Mouse (Mus musculus) bone marrow, adult 2 months (tissue): Measurements from ENCODE around the gene Mitf. TPM values are rescaled to one million over a fixed set of nuclear protein-coding genes. Genes with fewer than 3 reads are reported as not detected.

Source experiments
- H3K27ac ChIP-seq: fragments of 200-500 bp; 2 replicates; pipeline ENCODE4 v1.5.1; 2012; ENCODE audit warnings: low read depth, mild to moderate bottlenecking, control low read depth, inconsistent platforms, low read length; ENCODE audit not compliant: control insufficient read depth, poor library complexity, insufficient read depth
- H3K4me1 ChIP-seq: fragments of 200-500 bp; 2 replicates; pipeline ENCODE4 v1.6.1; 2011; ENCODE audit warnings: low read length; ENCODE audit not compliant: control insufficient read depth, insufficient read depth
- H3K4me3 ChIP-seq: fragments of 200-500 bp; replicated peaks from 2 replicates; pipeline ENCODE3; 2011; ENCODE audit warnings: mild to moderate bottlenecking, low read depth, low read length, control low read depth; ENCODE audit not compliant: control insufficient read depth
- CTCF ChIP-seq: fragments of 200-500 bp; IDR thresholded peaks from 2 replicates; pipeline ENCODE4 v1.5.1; 2011; ENCODE audit warnings: low read length, control low read depth; ENCODE audit not compliant: control insufficient read depth, insufficient read depth
- POLR2A ChIP-seq: fragments of 200-500 bp; IDR thresholded peaks from 2 replicates; pipeline ENCODE4 v1.6.1; 2011; ENCODE audit warnings: low read depth, mild to moderate bottlenecking, control low read depth, low read length, borderline replicate concordance; ENCODE audit not compliant: control insufficient read depth
- WGBS: fragments of 180-500 bp; shearing (Covaris S2); methylation state at CpG from one replicate; pipeline ENCODE4 v1.1.7; 2018; 5-methylcytosine and 5-hydroxymethylcytosine counted together
- polyA plus RNA-seq: library from polyadenylated mRNA; stranded (reverse); fragments of >200 nt; gene quantifications from 2 replicates; pipeline ENCODE4 v1.2.4, GENCODE M21; 2011; ENCODE audit warnings: low replicate concordance; ENCODE audit not compliant: missing spikeins, insufficient read depth, insufficient read length

Gene Mitf
- polyA plus RNA-seq, 1 experiment, result 1.2 TPM

DNA sequence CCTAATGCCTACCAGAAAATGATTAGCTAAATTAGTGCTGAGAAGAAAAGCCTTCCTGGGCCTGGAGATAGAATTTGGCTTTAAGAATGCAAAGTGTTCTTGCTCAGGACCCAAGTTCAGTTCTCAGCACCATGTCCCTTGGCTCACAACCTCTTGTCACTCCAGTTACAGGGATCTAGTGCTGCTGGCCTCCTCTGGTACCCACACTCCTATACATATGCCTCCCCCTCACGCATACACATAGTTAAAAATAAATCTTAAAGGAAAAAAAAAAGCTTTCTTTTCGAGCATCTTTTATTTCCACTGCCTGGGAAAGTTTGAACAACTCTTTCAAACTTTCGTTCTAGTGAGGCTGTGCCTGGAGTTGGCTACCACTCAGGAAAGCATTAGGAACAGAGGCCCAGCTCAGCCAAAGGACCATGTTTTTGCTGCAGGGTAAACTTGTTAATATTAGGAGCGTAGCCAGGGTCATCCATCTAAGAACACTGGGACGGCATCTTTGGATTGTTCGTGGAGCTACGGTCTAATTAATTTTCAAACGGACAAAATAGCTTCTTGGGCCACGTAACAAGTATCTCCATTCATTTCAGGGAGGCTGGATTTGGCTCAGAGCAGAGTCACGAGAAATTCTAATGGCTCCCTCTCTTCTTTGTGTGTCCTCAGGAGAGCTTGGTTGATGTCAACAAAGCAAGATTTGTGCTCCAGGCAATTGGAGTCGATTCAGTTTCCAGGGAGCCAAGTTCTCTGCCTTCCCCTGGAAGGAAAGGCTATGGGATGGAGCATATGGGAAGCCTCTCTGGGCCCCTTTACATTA lies 239.7 kb downstream of the Mitf start:
- 73% methylated on average over 11 of the region's 11 CpGs for WGBS
- no peaks in the 10 kb centered on the region for H3K4me1 ChIP-seq
- TF ChIP-seq CTCF (no peak), POLR2A (no peak)
- no peak overlapping the region for H3K4me3 ChIP-seq
- H3K27ac ChIP-seq, result no peak overlapping the region

DNA sequence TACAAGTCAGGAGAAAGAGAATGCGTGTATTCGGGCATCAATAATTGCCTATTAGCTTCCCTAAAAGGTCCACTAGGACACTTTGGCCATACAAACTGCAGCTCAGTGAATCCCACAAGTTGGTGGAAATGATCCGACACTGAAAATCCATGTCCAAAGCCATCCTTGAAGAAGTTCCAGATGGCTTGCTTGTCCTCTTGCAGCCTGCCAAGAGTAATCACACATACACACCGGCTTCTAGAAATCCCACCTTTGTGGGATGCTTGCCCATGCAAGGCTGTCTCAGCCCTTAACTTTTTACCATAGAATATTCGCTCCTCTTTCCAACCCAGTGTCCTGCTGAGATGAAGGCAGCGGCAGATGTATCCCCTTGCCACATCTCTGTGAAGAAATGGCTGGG lies 240.9 kb downstream of the Mitf start:
- H3K4me3 ChIP-seq, result no peak overlapping the region
- no peak for TF ChIP-seq POLR2A
- TF ChIP-seq CTCF, result no peak
- no peak overlapping the region for H3K27ac ChIP-seq
- H3K4me1 ChIP-seq, result no peaks in the 10 kb centered on the region
- 83% methylated on average over 6 of the region's 6 CpGs for WGBS

DNA sequence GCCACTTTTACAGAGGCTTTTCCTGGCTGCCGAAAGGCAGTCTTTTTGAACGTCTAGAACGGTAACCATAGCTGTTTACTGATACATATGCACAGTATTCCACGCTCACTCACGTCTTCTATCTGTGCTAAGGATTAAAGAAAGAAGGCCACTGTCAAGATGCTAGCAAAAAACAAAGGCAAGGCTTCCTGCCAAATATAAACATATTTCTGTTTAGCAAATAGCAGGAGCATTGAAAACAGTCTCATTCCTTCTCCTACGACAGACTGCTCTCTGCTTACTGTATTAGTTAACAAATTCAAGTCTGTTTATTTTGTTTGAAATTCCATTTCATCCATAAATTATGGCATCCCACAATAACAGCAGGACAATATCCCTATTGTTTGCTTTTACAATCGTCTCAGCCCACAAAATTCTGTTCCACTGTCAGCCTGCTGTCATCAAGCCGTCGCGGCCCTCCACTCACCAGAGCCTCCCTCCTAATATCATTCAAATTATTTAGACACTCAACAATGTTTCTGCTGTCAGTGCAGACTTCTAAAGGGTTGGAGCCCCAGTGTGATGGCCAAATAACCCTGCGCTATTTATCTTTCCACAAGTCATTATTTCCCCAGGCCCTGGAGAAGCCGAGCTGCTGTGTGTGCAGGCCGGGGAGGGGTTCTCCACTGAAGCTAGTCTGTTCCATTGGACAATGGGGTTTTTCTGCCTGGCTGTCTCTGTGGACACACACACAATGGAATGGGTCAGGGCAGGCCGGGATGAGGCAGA lies 242.0 kb downstream of the Mitf start:
- Histone ChIP-seq H3K27ac (no peak overlapping the region), H3K4me1 (no peaks in the 10 kb centered on the region), H3K4me3 (no peak overlapping the region)
- WGBS, result 80% methylated on average over 14 of the region's 14 CpGs
- TF ChIP-seq POLR2A (no peak), CTCF (no peak)

DNA sequence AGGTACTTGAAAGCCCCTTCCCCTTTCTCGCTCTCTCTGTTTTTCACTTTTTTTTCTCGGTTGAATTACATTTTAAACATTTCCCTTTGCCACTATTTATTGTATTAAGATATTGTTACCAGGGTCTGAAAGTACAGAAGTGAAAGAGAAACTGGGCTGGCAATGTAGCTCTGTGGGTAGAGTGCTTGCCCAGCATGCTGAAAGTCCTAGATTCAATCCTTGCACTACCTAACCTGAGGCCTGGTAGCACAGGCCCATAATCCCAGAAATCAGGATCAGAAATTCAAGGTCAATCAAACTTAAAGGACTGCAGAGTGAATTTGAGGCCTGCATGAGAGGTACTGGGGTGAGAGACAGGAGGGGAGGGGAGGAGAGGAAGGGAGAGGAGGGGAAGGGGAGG lies 242.7 kb downstream of the Mitf start:
- WGBS, result 71% methylated on average over 2 of the region's 2 CpGs

DNA sequence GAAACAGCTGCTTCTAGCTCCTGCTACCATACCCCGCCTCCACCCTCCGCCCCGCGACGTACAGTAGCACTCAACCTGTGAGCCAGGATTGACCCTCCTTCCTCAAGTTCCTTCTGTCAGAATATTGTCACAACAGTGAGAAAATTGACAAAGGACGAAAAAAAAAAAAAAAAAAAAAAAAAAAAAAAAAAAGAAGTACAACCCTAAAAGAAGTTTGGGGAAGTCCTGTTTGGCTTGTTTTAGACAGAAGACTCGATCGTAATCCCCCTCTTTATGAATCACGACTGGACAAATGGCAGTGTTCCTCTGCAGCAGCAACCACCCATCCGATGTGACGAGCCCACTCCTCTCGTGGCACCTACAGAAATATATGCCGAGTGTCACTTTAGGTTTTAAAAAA lies 255.0 kb downstream of the Mitf start:
- Histone ChIP-seq H3K4me1 (no peaks in the 10 kb centered on the region), H3K4me3 (no peak overlapping the region), H3K27ac (no peak overlapping the region)
- WGBS, result 67% methylated on average over 13 of the region's 13 CpGs
- TF ChIP-seq POLR2A (no peak), CTCF (no peak)

More for the DNA sequence above, 242.7 kb downstream of the Mitf start:
- H3K4me1 ChIP-seq, result no peaks in the 10 kb centered on the region
- TF ChIP-seq CTCF, result no peak
- no peak for TF ChIP-seq POLR2A
- H3K27ac ChIP-seq, result no peak overlapping the region
- no peak overlapping the region for H3K4me3 ChIP-seq

DNA sequence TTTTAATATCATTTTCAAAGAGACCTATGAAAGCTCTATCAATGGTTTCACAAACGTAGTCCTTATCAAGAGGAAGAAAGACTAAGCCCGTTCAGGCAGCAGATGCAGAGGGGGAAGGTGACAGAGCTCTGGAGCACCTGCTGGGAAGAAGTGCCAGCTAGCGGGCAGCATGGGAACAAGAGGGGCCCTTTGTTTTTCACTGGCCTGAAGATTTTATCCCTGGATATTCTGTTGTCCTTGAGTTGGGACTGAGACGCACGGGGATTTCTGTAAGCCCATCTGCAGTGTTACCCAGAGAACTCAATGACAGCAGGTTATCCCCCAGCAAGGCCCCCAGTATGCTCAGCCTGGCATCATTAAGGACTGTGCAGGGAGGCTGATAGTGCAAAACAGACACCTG lies 258.1 kb downstream of the Mitf start:
- no peaks in the 10 kb centered on the region for H3K4me1 ChIP-seq
- no peak overlapping the region for H3K4me3 ChIP-seq
- TF ChIP-seq POLR2A (no peak), CTCF (no peak)
- no peak overlapping the region for H3K27ac ChIP-seq
- WGBS, result 56% methylated on average over 5 of the region's 5 CpGs

DNA sequence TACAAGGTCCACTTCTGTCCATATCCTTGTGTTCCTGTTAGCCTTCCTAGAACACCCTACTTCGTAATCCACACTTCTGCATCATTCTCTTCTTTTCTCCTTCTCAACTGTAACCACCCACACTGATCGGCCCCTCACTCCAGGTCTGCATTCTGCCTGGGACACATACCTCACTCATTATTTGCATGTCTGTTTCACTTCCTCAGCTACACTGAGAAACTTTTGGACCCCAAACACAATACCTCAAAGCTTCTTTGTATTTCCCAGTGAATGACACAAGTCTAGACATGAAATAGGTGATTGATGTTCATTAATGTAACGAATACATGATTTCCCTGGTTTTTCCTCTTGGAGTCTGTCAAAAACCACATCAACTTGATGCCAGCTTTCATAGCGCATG lies 259.6 kb downstream of the Mitf start:
- H3K27ac ChIP-seq, result no peak overlapping the region
- TF ChIP-seq CTCF, result no peak
- TF ChIP-seq POLR2A, result no peak
- no peaks in the 10 kb centered on the region for H3K4me1 ChIP-seq
- WGBS, result 71% methylated on average over 4 of the region's 4 CpGs
- H3K4me3 ChIP-seq, result no peak overlapping the region

Other genes with a start within 250 kb of the Mitf start
- gene Frmd4b, start 189.5 kb upstream of the Mitf start, polyA plus RNA-seq, result 4.8 and 15.4 TPM in 2 replicates